Mouse (Mus musculus): ENCODE measurements at regions not wholly inside any gene's neighbourhood (a gene's known extent, or its start where the extent isn't known, plus 50 kb on each side); places are given as distances from the start of the nearest gene placed in this dataset.
A peak's percentile ranks its signal among the peaks of the same experiment; 100 is the strongest.

GRCm38 (mm10) chr4:64874521-64874920 is 249.5 kb upstream of the Pappa start:
- DNase-seq, result no peak

DNA sequence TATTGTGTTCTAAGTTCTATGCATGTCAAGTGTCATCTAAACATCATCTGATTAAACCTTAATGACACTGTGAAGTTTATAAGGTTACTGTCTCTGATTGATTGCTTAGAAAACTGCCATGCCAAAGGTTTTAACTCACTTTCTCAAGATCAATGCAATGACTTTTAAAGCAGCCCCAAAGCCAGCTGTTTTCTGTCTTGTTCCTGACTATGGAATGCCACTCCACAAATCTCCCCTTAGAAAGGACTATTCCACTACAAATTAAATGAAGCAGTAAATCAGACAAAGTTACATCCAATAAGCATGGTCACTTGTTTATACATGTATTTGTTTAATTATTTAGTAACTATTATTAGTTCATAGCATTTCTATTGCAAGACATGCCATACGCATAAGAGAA is 247.1 kb upstream of the Pappa start:
- DNase-seq, result no peak

DNA sequence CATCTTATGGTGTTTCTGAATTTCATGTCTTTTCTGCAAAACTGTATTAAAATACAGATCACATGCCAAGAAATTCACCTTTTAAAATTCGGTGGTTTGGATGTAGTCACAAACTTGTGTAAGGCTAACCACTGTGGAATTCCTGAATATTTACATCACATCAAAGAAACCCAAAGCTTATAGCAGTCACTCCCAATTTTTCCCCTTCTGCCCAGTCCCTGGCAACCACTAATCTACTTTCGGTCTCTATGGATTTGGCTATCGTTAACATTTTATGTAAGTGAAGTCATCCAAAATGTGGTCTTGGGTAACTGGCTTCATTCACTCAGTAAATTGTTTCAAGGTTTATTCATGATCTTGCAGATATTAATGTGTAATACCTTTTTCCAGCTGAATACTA is 226.0 kb upstream of the Pappa start:
- no peak for DNase-seq

DNA sequence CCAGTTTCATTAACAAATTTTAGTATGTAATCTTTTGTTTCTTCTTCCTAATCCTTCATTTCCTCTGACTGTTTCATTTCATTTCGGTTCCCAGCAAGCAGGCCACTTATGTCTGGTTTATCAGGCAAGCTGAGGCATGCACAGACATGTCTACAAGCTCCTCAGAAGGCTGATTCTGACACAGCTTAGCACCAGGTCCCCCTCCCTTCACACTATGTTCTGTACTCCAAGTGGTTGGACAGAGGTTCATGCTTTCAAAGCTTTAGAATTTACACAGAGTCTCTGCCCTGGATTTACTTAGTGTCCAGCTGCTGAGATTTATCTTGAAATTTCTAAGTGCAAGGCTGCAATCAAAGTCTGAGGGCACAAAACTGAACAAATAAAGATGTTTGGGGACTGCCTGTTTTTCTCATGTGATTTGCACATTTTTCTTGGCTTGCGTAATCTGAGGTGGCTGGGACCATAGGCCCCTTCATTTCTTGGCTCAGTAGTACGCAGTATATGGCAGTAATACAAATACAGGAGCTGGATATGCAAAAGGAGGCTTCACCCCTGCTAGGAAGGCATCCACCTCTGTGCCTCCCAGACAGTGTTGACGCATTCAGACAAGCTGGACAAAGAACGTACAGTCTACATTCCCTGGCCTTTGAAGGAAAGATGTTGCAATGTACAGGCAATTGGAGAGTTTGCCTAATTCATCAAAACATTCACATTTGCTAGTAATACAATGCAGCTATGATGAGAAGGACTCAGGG is 222.7 kb upstream of the Pappa start:
- no peak for DNase-seq

DNA sequence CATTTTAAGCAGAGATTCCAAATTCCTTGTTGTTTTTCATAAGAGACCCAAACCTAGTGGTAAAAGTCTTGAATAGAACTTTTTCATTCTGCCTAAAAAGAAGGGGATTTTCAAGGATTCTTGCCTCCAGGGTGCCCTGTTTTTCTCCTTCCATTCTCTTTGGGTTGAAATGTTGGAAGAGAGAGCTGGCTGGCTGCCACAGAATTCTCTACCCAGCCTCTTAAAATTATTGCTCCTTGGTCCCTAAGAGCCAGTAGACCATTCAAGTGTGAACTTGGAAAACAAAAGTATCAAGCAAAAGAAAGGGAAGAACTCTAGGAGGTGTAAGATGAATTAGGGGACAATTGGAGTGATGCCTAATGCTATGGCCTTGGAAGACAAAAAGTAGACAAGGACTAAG is 200.2 kb upstream of the Pappa start:
- peak in 1 of 2 experiments; percentile 3 for DNase-seq

- DNase-seq, result no peak
These were observed 195.4 kb upstream of the Pappa start for GRCm38 (mm10) chr4:64928553-64928952.

DNA sequence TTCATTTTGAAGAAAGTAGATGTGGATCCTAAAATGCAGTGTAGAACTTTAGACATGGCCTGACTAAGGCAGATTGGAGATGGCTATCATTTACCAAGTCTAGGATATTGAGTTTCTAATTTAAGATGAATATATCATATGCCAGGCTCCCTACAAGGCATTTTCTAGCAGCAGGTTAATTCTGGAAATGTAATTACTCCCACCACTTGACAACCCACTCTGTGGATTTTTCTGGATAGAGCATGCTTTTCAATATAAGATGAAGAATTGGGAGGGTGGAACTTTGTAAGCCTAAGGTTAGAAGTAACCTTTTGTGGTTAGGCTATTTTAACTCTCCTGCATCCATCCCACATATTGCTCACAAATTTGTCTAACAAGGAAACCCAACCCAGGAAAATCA is 178.4 kb upstream of the Pappa start:
- no peak for DNase-seq

DNA sequence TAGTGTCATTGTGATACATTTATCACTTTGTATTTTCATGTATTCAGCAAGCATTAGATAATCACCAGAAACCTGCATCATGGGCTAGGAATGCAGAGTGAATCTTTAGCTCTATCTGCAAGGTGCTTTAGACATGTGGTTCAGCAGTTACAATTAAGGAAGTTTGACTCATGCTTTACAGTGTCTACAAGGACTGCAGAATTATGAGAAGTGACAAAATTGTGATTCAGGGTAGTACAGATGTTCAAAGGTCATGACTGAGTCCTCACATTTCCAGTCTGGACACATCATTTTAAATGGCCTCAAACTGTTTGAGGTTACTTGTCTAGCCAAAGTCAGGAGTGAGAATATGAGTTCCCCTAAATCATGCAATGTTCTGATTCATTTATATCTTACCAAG is 171.3 kb upstream of the Pappa start:
- DNase-seq, result no peak

DNA sequence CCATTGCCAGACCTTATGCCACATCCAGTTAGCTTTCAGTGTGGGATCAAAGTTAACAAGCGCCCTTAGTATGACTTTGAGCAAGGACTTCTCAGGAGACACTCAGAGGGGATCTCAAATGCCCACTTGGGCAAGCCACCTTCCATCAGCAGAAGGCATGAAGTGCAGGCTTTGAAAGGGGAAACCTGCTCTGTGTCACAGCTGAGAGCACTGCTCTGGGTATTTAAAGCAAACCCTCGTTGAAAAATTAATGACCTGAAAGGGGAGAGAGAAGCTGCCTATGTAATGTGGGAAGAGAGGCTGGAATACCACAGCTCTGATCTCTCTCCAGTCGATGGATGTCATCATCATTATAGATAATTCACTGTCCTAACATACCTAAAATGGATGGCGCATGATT is 165.1 kb upstream of the Pappa start:
- no peak for DNase-seq

- DNase-seq, result no peak
These were observed 162.2 kb upstream of the Pappa start for GRCm38 (mm10) chr4:64961796-64962195.
